Mouse (Mus musculus): ENCODE measurements around the gene D930020B18Rik.

- TF ChIP-seq CTCF (IDR thresholded peaks at IDR 0.05; ENCODE audit: extremely low read depth, insufficient read depth, insufficient read length, insufficient replicate concordance) = no peak
- no peak for TF ChIP-seq POLR2A (IDR thresholded peaks at IDR 0.05; ENCODE audit: low read depth, low read length)
These were observed 36.6 kb upstream of the D930020B18Rik start for GRCm38 (mm10) chr10:121604632-121605344.
